Mouse (Mus musculus): ENCODE results near the gene Luc7l.

Gene Luc7l

GRCm38 (mm10) chr17:26252539-26253251 lies at the start of gene Luc7l:
Luc7l (plus strand) TSS chr17:26252896.
- DNase-seq (ENCODE audit: low spot score): peak; percentile 91

- DNase-seq (ENCODE audit: low spot score): peak; percentile 44
These were observed 49.3 kb upstream of the Luc7l start for GRCm38 (mm10) chr17:26203321-26203811.

GRCm38 (mm10) chr17:26204766-26205165 lies 47.9 kb upstream of the Luc7l start:
- DNase-seq (ENCODE audit: low spot score): no peak

- DNase-seq (ENCODE audit: low spot score): no peak
These were observed 46.3 kb upstream of the Luc7l start for GRCm38 (mm10) chr17:26206392-26206791.

- no peak for DNase-seq (ENCODE audit: low spot score)
These were observed 45.0 kb upstream of the Luc7l start, which contains the start of gene Arhgdig for GRCm38 (mm10) chr17:26207686-26208085. Arhgdig (minus strand) TSS chr17:26207786.

- no peak for DNase-seq (ENCODE audit: low spot score)
These were observed 40.5 kb upstream of the Luc7l start for GRCm38 (mm10) chr17:26212241-26212640.

GRCm38 (mm10) chr17:26212681-26213080 lies 40.0 kb upstream of the Luc7l start:
- no peak for DNase-seq (ENCODE audit: low spot score)

GRCm38 (mm10) chr17:26221508-26221907 lies 31.2 kb upstream of the Luc7l start:
- no peak for DNase-seq (ENCODE audit: low spot score)

- no peak for DNase-seq (ENCODE audit: low spot score)
These were observed 27.5 kb upstream of the Luc7l start for GRCm38 (mm10) chr17:26225150-26225549.

GRCm38 (mm10) chr17:26229776-26230175 lies 22.9 kb upstream of the Luc7l start:
- no peak for DNase-seq (ENCODE audit: low spot score)

- DNase-seq (ENCODE audit: low spot score): no peak
These were observed 21.5 kb upstream of the Luc7l start for GRCm38 (mm10) chr17:26231156-26231555.

- no peak for DNase-seq (ENCODE audit: low spot score)
These were observed 19.8 kb upstream of the Luc7l start for GRCm38 (mm10) chr17:26232863-26233262.

GRCm38 (mm10) chr17:26234386-26234785 lies 18.3 kb upstream of the Luc7l start:
- DNase-seq (ENCODE audit: low spot score): no peak

GRCm38 (mm10) chr17:26235077-26235815 lies 17.4 kb upstream of the Luc7l start:
- no peak for DNase-seq (ENCODE audit: low spot score)

GRCm38 (mm10) chr17:26237667-26238066 lies 15.0 kb upstream of the Luc7l start:
- no peak for DNase-seq (ENCODE audit: low spot score)

GRCm38 (mm10) chr17:26239551-26239950 lies 13.1 kb upstream of the Luc7l start:
- no peak for DNase-seq (ENCODE audit: low spot score)

GRCm38 (mm10) chr17:26240120-26240790 lies 12.4 kb upstream of the Luc7l start:
- no peak for DNase-seq (ENCODE audit: low spot score)

- no peak for DNase-seq (ENCODE audit: low spot score)
These were observed 11.7 kb upstream of the Luc7l start for GRCm38 (mm10) chr17:26240990-26241389.

GRCm38 (mm10) chr17:26243471-26244100 lies 9.1 kb upstream of the Luc7l start:
- DNase-seq (ENCODE audit: low spot score): peak; percentile 77

GRCm38 (mm10) chr17:26244101-26244841 lies 8.4 kb upstream of the Luc7l start, which contains the start of gene Fam234a:
Fam234a (minus strand) TSS chr17:26244242.
- peak; percentile 95 for DNase-seq (ENCODE audit: low spot score)

GRCm38 (mm10) chr17:26251886-26252538 lies 684 bp upstream of the Luc7l start:
- DNase-seq (ENCODE audit: low spot score): no peak

Measured in ovary, postnatal 36 days (tissue).